Mouse (Mus musculus) MEL (cell line): Measurements from ENCODE around the gene Ppp2r3c. TPM values are rescaled to one million over a fixed set of nuclear protein-coding genes. Genes with fewer than 3 reads are reported as not detected.
"Not testable (repeated sequence)": the region's sequence is repeated elsewhere in the genome, so short reads cannot be mapped to it uniquely, and the experiment has no call there.

Experiments used
- DNase-seq: peaks from one replicate; pipeline ENCODE4 v3.0.0; 2011; ENCODE audit warnings: low read depth, low spot score
- H3K27ac ChIP-seq: 2 replicates; pipeline ENCODE4 v1.5.1; 2012; ENCODE audit warnings: low read depth, mild to moderate bottlenecking, control low read depth, low read length, moderate library complexity; ENCODE audit not compliant: control insufficient read depth
- H3K27me3 ChIP-seq, 2 experiments: fragments of 150-350 bp in 1 of 2; sonication (generic) in 1 of 2; 2 replicates each; pipeline ENCODE4 v1.6.1; 2012; ENCODE audit warnings: low read length in 2 of 2, mild to moderate bottlenecking in 2 of 2, improper control_type of control experiment in 1 of 2, moderate library complexity in 1 of 2; ENCODE audit not compliant: insufficient read depth in 2 of 2, control insufficient read depth in 1 of 2
- H3K36me3 ChIP-seq, 2 experiments: 2 replicates each; pipeline ENCODE4 v1.6.1; 2012 to 2014; ENCODE audit warnings: low read length in 2 of 2, improper control_type of control experiment in 1 of 2, inconsistent platforms in 1 of 2, mild to moderate bottlenecking in 1 of 2; ENCODE audit not compliant: insufficient read depth in 2 of 2, control insufficient read depth in 1 of 2
- H3K4me1 ChIP-seq, 2 experiments: fragments of 150-350 bp in 1 of 2; sonication (generic) in 1 of 2; 2 replicates each; pipeline ENCODE4 v1.6.1; 2012; ENCODE audit warnings: low read length in 2 of 2, improper control_type of control experiment in 1 of 2, mild to moderate bottlenecking in 1 of 2; ENCODE audit not compliant: insufficient read depth in 2 of 2, control insufficient read depth in 1 of 2
- H3K4me3 ChIP-seq, 2 experiments: fragments of 150-350 bp in 1 of 2; sonication (generic) in 1 of 2; 2 replicates each; pipeline ENCODE4 v1.5.1; 2012; ENCODE audit warnings: low read depth in 2 of 2, low read length in 2 of 2, mild to moderate bottlenecking in 2 of 2, moderate library complexity in 2 of 2, control low read depth in 1 of 2, improper control_type of control experiment in 1 of 2; ENCODE audit not compliant: control insufficient read depth in 1 of 2, insufficient read depth in 1 of 2
- H3K79me2 ChIP-seq: 2 replicates; pipeline ENCODE4 v1.6.1; 2012; ENCODE audit warnings: mild to moderate bottlenecking, low read length, moderate library complexity; ENCODE audit not compliant: control insufficient read depth, poor library complexity, insufficient read depth
- H3K9ac ChIP-seq: 2 replicates; pipeline ENCODE4 v1.6.1; 2012; ENCODE audit warnings: low read depth, mild to moderate bottlenecking, control low read depth, low read length, moderate library complexity; ENCODE audit not compliant: control insufficient read depth, poor library complexity, severe bottlenecking
- H3K9me3 ChIP-seq: fragments of 150-350 bp; sonication (generic); replicated peaks from 2 replicates; pipeline ENCODE4 v1.6.1; 2012; ENCODE audit warnings: mild to moderate bottlenecking, low read length, improper control_type of control experiment, moderate library complexity; ENCODE audit not compliant: insufficient read depth
- BHLHE40 ChIP-seq: IDR thresholded peaks from 2 replicates; pipeline ENCODE4 v1.6.1; 2012; ENCODE audit warnings: low read depth, mild to moderate bottlenecking, inconsistent platforms, low read length, improper control_type of control experiment, borderline replicate concordance
- CHD2 ChIP-seq: IDR thresholded peaks from 2 replicates; pipeline ENCODE4 v1.6.1; 2011; ENCODE audit warnings: low read length, improper control_type of control experiment
- CTCF ChIP-seq, 3 experiments: IDR thresholded peaks in 2 of 3; conservative IDR thresholded peaks in 1 of 3; 2 replicates each; pipeline ENCODE4 v1.5.1; 2011 to 2012; ENCODE audit warnings: low read length in 3 of 3, low read depth in 2 of 3, mild to moderate bottlenecking in 2 of 3, improper control_type of control experiment in 1 of 3, inconsistent platforms in 1 of 3, mixed read lengths in 1 of 3, moderate library complexity in 1 of 3; ENCODE audit not compliant: control insufficient read depth in 1 of 3, insufficient read depth in 1 of 3, poor library complexity in 1 of 3, severe bottlenecking in 1 of 3
- E2F4 ChIP-seq: IDR thresholded peaks from 2 replicates; pipeline ENCODE4 v1.6.1; 2011; ENCODE audit warnings: low read depth, low read length, improper control_type of control experiment, borderline replicate concordance
- EP300 ChIP-seq, 2 experiments: IDR thresholded peaks; 2 replicates each; pipeline ENCODE4 v1.6.1; 2011; ENCODE audit warnings: improper control_type of control experiment in 2 of 2, low read length in 2 of 2, low read depth in 1 of 2, mild to moderate bottlenecking in 1 of 2
- ETS1 ChIP-seq: IDR thresholded peaks from 2 replicates; pipeline ENCODE4 v1.6.1; 2012; ENCODE audit warnings: low read depth, mild to moderate bottlenecking, inconsistent platforms, low read length, improper control_type of control experiment, moderate library complexity
- JUND ChIP-seq: IDR thresholded peaks from 2 replicates; pipeline ENCODE4 v1.6.1; 2011; ENCODE audit warnings: low read depth, mild to moderate bottlenecking, improper control_type of control experiment, low read length
- MAFK ChIP-seq: IDR thresholded peaks from 2 replicates; pipeline ENCODE4 v1.6.1; 2011; ENCODE audit warnings: low read depth, mild to moderate bottlenecking, low read length, improper control_type of control experiment, borderline replicate concordance
- MAX ChIP-seq: IDR thresholded peaks from 2 replicates; pipeline ENCODE4 v1.6.1; 2011; ENCODE audit warnings: low read length, improper control_type of control experiment
- MAZ ChIP-seq: IDR thresholded peaks from 2 replicates; pipeline ENCODE4 v1.6.1; 2012; ENCODE audit warnings: low read depth, mild to moderate bottlenecking, inconsistent platforms, low read length, improper control_type of control experiment
- MEF2A ChIP-seq: IDR thresholded peaks from 2 replicates; pipeline ENCODE4 v1.6.1; 2014; ENCODE audit warnings: low read depth, mild to moderate bottlenecking, inconsistent platforms, low read length, improper control_type of control experiment; ENCODE audit not compliant: poor library complexity, insufficient replicate concordance, severe bottlenecking; ENCODE audit errors: extremely low read depth
- MXI1 ChIP-seq: IDR thresholded peaks from 2 replicates; pipeline ENCODE4 v1.6.1; 2011; ENCODE audit warnings: mild to moderate bottlenecking, low read depth, low read length, improper control_type of control experiment
- MYB ChIP-seq: IDR thresholded peaks from 2 replicates; pipeline ENCODE4 v1.6.1; 2011; ENCODE audit warnings: mild to moderate bottlenecking, low read depth, low read length, improper control_type of control experiment
- MYC ChIP-seq: IDR thresholded peaks from 2 replicates; pipeline ENCODE4 v1.6.1; 2011; ENCODE audit warnings: low read depth, mild to moderate bottlenecking, low read length, improper control_type of control experiment, moderate library complexity
- POLR2AphosphoS2 ChIP-seq: IDR thresholded peaks from 2 replicates; pipeline ENCODE4 v1.6.1; 2011; ENCODE audit warnings: low read length, improper control_type of control experiment
- POLR2AphosphoS5 ChIP-seq: IDR thresholded peaks from 2 replicates; pipeline ENCODE4 v1.6.1; 2012; ENCODE audit warnings: low read depth, borderline replicate concordance, mild to moderate bottlenecking, inconsistent platforms, low read length, moderate library complexity, mixed read lengths
- RAD21 ChIP-seq: IDR thresholded peaks from 2 replicates; pipeline ENCODE4 v1.6.1; 2011; ENCODE audit warnings: mild to moderate bottlenecking, low read depth, low read length, improper control_type of control experiment
- RCOR1 ChIP-seq: IDR thresholded peaks from 2 replicates; pipeline ENCODE4 v1.6.1; 2012; ENCODE audit warnings: low read depth, mild to moderate bottlenecking, inconsistent platforms, low read length, improper control_type of control experiment
- SIN3A ChIP-seq: IDR thresholded peaks from 2 replicates; pipeline ENCODE4 v1.6.1; 2012; ENCODE audit warnings: low read length, improper control_type of control experiment, inconsistent platforms
- SMC3 ChIP-seq: IDR thresholded peaks from 2 replicates; pipeline ENCODE4 v1.6.1; 2011; ENCODE audit warnings: low read depth, low read length, improper control_type of control experiment
- TBP ChIP-seq: IDR thresholded peaks from 2 replicates; pipeline ENCODE4 v1.8.0; 2011; ENCODE audit warnings: low read depth, low read length, improper control_type of control experiment
- UBTF ChIP-seq: IDR thresholded peaks from 2 replicates; pipeline ENCODE4 v1.6.1; 2012; ENCODE audit warnings: low read depth, mild to moderate bottlenecking, inconsistent platforms, low read length, improper control_type of control experiment, moderate library complexity, borderline replicate concordance; ENCODE audit not compliant: insufficient read depth
- ZC3H11A ChIP-seq: IDR thresholded peaks from 2 replicates; pipeline ENCODE4 v1.6.1; 2012; ENCODE audit warnings: low read depth, mild to moderate bottlenecking, inconsistent platforms, low read length, improper control_type of control experiment
- ZKSCAN1 ChIP-seq: IDR thresholded peaks from 2 replicates; pipeline ENCODE4 v1.6.1; 2012; ENCODE audit warnings: low read depth, mild to moderate bottlenecking, inconsistent platforms, low read length, improper control_type of control experiment, moderate library complexity
- ZNF384 ChIP-seq: IDR thresholded peaks from 2 replicates; pipeline ENCODE4 v1.6.1; 2012; ENCODE audit warnings: low read depth, mild to moderate bottlenecking, inconsistent platforms, low read length, improper control_type of control experiment
- polyA plus RNA-seq, 2 experiments: library from polyadenylated mRNA; stranded (reverse) in 1 of 2; unstranded in 1 of 2; fragments of >175 nt in 1 of 2; fragments of >200 nt in 1 of 2; gene quantifications; 2 replicates each; pipeline versions ENCODE4 v1.2.1 to v1.2.4; 2012; ENCODE audit warnings: low replicate concordance in 2 of 2, low read depth in 1 of 2; ENCODE audit not compliant: insufficient read length in 2 of 2, insufficient read depth in 1 of 2, missing spikeins in 1 of 2
- total RNA-seq: library from RNA; depleted of rRNA; stranded (reverse); fragments of 300-350 nt; gene quantifications from 2 replicates; pipeline ENCODE4 v1.2.3, GENCODE M21; 2012

Ppp2r3c gene
- total and polyA plus RNA-seq, 3 experiments = 12.3 to 12.6 TPM; not detected in 1

DNA sequence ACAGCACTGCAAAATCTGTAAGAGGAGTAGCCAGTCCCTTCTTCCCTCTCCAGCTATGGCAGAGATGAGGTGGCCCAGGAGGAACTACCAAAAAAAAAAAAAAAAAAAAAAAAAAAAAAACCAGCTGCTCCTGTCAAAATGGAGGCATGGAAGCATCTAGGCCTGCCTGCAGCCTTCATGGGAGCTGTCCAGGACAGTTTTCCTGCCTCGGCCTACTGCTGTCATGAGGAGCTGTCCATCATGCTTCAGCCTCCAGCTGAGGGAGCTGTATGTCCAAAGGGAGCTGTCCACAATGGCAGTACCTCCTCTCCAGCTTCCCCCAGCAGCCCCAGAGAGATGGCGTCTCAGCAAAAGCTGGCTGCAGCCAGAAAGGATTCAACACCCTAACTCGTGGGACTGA is 30.6 kb downstream of the Ppp2r3c start:
- H3K36me3 ChIP-seq = no peaks in the 10 kb centered on the region
- no peaks in the 10 kb centered on the region for H3K79me2 ChIP-seq
- no peak overlapping the region for H3K9ac ChIP-seq
- no peak overlapping the region for H3K4me3 ChIP-seq
- DNase-seq = peak; percentile 57
- no peaks in the 10 kb centered on the region for H3K9me3 ChIP-seq
- H3K4me1 ChIP-seq = no peaks in the 10 kb centered on the region
- TF ChIP-seq ZC3H11A (no peak), POLR2AphosphoS2 (no peak), E2F4 (no peak), MEF2A (no peak), SMC3 (no peak), ETS1 (no peak), SIN3A (peak; percentile 95), ZNF384 (peak; percentile 58; the same call in 1 of the 2 replicates), EP300 (IDR thresholded peaks at IDR 0.05; ENCODE audit: low read depth in 1 of 2, low read length in 2 of 2) (no peak), MAX (no peak), TBP (no peak), UBTF (no peak), CHD2 (no peak), RCOR1 (no peak), RAD21 (no peak), JUND (no peak), POLR2AphosphoS5 (no peak), BHLHE40 (no peak), MAFK (no peak), MXI1 (peak; percentile 94), ZKSCAN1 (no peak), CTCF (IDR thresholded peaks at IDR 0.05 in 2 of 3, conservative IDR thresholded peaks at IDR 0.05 in 1 of 3; ENCODE audit: control insufficient read depth in 1 of 3, insufficient read depth in 1 of 3, low read depth in 2 of 3, low read length in 3 of 3, poor library complexity in 1 of 3, severe bottlenecking in 1 of 3) (no peak), MAZ (no peak), MYB (no peak), MYC (no peak)
- H3K27ac ChIP-seq = no peak overlapping the region
- H3K27me3 ChIP-seq = no peaks in the 10 kb centered on the region

DNA sequence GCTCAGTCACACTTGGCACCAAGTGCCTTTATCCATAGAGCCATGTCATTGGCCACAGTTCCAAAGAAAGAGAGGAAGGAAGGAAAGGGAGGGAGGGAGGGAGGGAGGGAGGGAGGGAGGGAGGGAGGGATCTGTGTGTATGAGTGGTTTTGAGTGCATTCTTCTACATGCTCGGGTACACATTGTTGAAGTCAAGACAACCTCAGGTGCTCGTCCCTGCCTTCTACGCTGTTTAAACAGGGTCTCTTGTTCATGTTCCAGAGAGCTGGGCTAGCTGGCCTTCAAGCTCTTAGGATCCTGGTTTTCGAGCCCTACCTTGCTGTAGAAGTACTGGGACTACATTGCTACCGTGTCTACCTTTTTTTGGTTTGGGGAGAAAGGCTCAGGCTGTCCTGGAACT is 39.4 kb downstream of the Ppp2r3c start:
- not testable (repeated sequence) for DNase-seq, H3K4me3 ChIP-seq, H3K9me3 ChIP-seq, H3K4me1 ChIP-seq, H3K36me3 ChIP-seq, H3K9ac ChIP-seq, H3K27ac ChIP-seq, H3K79me2 ChIP-seq, H3K27me3 ChIP-seq

DNA sequence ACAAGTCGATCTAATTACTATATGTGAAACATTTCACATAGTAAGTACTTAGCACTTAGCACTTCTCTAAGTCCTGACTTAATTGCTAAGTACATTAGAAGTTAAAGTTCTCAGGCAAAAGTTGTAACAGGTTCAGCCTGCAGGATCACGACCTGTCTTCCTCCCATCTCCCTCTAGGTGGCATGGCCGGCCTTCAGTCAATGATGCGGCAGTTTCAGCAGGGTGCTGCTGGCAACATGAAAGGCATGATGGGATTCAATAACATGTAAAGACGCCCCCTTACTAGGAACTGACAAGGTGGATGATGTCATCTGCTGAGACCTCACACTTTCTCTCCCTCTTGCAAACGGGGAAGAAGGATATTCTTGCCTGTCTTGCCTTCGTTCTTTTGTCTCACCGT is 40.8 kb downstream of the Ppp2r3c start:
- not testable (repeated sequence) for H3K79me2 ChIP-seq, H3K4me1 ChIP-seq, DNase-seq, H3K27me3 ChIP-seq, H3K27ac ChIP-seq, H3K9me3 ChIP-seq, H3K36me3 ChIP-seq, H3K4me3 ChIP-seq, H3K9ac ChIP-seq

DNA sequence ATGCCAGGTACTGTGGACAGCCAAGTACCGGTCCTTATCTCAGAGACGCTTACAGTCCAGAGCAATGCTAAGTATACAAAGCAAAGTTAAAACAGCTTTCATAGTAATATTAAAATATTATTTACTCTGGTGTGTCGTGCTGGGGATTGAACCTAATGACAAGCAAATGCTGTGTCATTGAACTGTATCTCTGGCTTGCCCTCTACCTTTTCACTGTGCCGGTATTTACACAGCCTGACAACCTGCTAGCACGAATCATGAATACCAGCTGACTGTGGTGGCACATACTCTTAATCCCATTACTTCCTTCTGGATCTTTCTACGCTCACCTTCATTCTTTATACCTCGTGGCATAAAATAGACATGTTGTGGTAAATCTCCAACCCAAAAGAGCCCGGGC is 60.6 kb downstream of the Ppp2r3c start:
- not testable (repeated sequence) for DNase-seq, H3K79me2 ChIP-seq, H3K36me3 ChIP-seq, H3K4me1 ChIP-seq, H3K27me3 ChIP-seq, H3K27ac ChIP-seq, H3K9me3 ChIP-seq, H3K9ac ChIP-seq, H3K4me3 ChIP-seq
